ENCODE assay signal across 25 mouse cellular contexts in genomic region chr14:47361418-47361817, GRCm38 (mm10). TPM values are rescaled to one million over a fixed set of nuclear protein-coding genes. Genes with fewer than 3 reads are reported as not detected.
A peak's percentile ranks its signal among the peaks of the same experiment; 100 is the strongest.
DNase-seq lines count a peak whose midpoint lies in the region; ATAC-seq and TF ChIP-seq lines count a peak whose summit lies in the region.
"Had no signal": no experiment of that assay in that cellular context is flagged by ENCODE, and none has a peak within 500 bp of the region (broad histone marks: within the 10 kb centered on the region; RNA-seq: fewer than 3 reads in every experiment).

No protein-coding gene starts in this region.

- DNase-seq in lung, postnatal 0 days (ENCODE audit: low spot score): peak; percentile 32
- DNase-seq in lung, postnatal 25 days (ENCODE audit: low spot score): no peak
- DNase-seq in CH12.LX (ENCODE audit: extremely low read depth): peak; percentile 41
- DNase-seq in natural killer cell, adult 2 months (ENCODE audit: low spot score in 2 of 2): peak; percentile 48 to 65
- DNase-seq in frontal cortex, postnatal 25 days (ENCODE audit: low spot score in 2 of 2): no peak
- DNase-seq in spleen, postnatal 14 days (ENCODE audit: low spot score in 2 of 2): no peak
- DNase-seq: adrenal gland, postnatal 25 days; cerebellum, adult 11-12 months; cerebellum, postnatal 14 days; heart, postnatal 4 days; kidney, adult 9 months; kidney, postnatal 36 days; layer of hippocampus, postnatal 36 days; thymus, postnatal 25 days had no signal

- H3K4me3 ChIP-seq in lung, postnatal 0 days (ENCODE audit: low read depth, low read length): no peak overlapping the region
- no peak overlapping the region for H3K4me3 ChIP-seq in CH12.LX (replicated peaks in 1 of 3; ENCODE audit: low read depth in 2 of 3, low read length in 2 of 3, poor library complexity in 1 of 3)
- H3K4me3 ChIP-seq in neural tube, embryonic 15.5 days (replicated peaks): no peak overlapping the region
- H3K4me3 ChIP-seq: embryonic facial prominence, embryonic 12.5 days; forebrain, embryonic 12.5 days; heart, embryonic 10.5 days; liver, embryonic 15.5 days; midbrain, embryonic 13.5 days; neural tube, embryonic 13.5 days had no signal

- peaks cover 8% of the 10 kb centered on the region; the same call in 1 of the 2 replicates for H3K4me1 ChIP-seq in lung, postnatal 0 days (ENCODE audit: insufficient read depth, low read depth, low read length)
- peaks cover 21 to 42% of the 10 kb centered on the region in 2 experiments for H3K4me1 ChIP-seq in CH12.LX (ENCODE audit: control insufficient read depth in 1 of 2, insufficient read depth in 2 of 2)
- H3K4me1 ChIP-seq in neural tube, embryonic 15.5 days: peaks cover 6% of the 10 kb centered on the region

- H3K79me2 ChIP-seq in CH12.LX (replicated peaks; ENCODE audit: control insufficient read depth, extremely low read depth, insufficient read depth, poor library complexity, severe bottlenecking): no peaks in the 10 kb centered on the region

- WGBS in lung, postnatal 0 days: 61% methylated on average over 2 of the region's 2 CpGs
- WGBS in neural tube, embryonic 15.5 days: 87% methylated on average over 2 of the region's 2 CpGs

- dilution Hi-C loops in CH12.LX (cut with MboI; ENCODE audit: extremely low pct_ligation_motif_present, extremely low pct_unique_long_range_greater_than_20kb, low sequenced_read_pairs): no loop called here

- H3K27me3 ChIP-seq in lung, postnatal 0 days (replicated peaks; ENCODE audit: insufficient read depth, low read length): no peaks in the 10 kb centered on the region
- no peaks in the 10 kb centered on the region for H3K27me3 ChIP-seq in CH12.LX (replicated peaks)
- H3K27me3 ChIP-seq in neural tube, embryonic 15.5 days (replicated peaks): no peaks in the 10 kb centered on the region
- H3K27me3 ChIP-seq: embryonic facial prominence, embryonic 12.5 days; forebrain, embryonic 12.5 days; liver, embryonic 15.5 days; midbrain, embryonic 13.5 days had no signal

- H3K9ac ChIP-seq in lung, postnatal 0 days (replicated peaks; ENCODE audit: low read depth): no peak overlapping the region
- no peak overlapping the region for H3K9ac ChIP-seq in CH12.LX (ENCODE audit: insufficient read depth, low read depth)
- H3K9ac ChIP-seq in neural tube, embryonic 15.5 days (replicated peaks): no peak overlapping the region
- H3K9ac ChIP-seq: embryonic facial prominence, embryonic 12.5 days; forebrain, embryonic 12.5 days; hindbrain, embryonic 14.5 days; liver, embryonic 15.5 days; midbrain, embryonic 13.5 days; neural tube, embryonic 13.5 days had no signal

- ATAC-seq in lung, postnatal 0 days: peak; percentile 60
- 0 out of 2 replicates have a peak, but pooled peaks have one; percentile 11 for ATAC-seq in common myeloid progenitor, adult 5-6 weeks (replicated peaks; ENCODE audit: low read depth, poor library complexity, severe bottlenecking)
- ATAC-seq in neural tube, embryonic 15.5 days (ENCODE audit: low FRiP score): no peak
- ATAC-seq: intestine, embryonic 16.5 days; midbrain, embryonic 13.5 days had no signal

- no peak for TF ChIP-seq RAD21 in CH12.LX (IDR thresholded peaks at IDR 0.05; ENCODE audit: low read depth, low read length)

- H3K9me3 ChIP-seq in lung, postnatal 0 days (ENCODE audit: low read length): no peaks in the 10 kb centered on the region
- no peaks in the 10 kb centered on the region for H3K9me3 ChIP-seq in CH12.LX (replicated peaks; ENCODE audit: low read length)
- no peaks in the 10 kb centered on the region for H3K9me3 ChIP-seq in neural tube, embryonic 15.5 days (replicated peaks)
- H3K9me3 ChIP-seq: embryonic facial prominence, embryonic 12.5 days; forebrain, embryonic 12.5 days; heart, embryonic 10.5 days; liver, embryonic 15.5 days; midbrain, embryonic 13.5 days; neural tube, embryonic 13.5 days had no signal

- H3K36me3 ChIP-seq in lung, postnatal 0 days (ENCODE audit: insufficient read depth, low read length): no peaks in the 10 kb centered on the region
- H3K36me3 ChIP-seq in CH12.LX (replicated peaks in 1 of 2; ENCODE audit: control insufficient read depth in 1 of 2, insufficient read depth in 1 of 2, low read length in 1 of 2): no peaks in the 10 kb centered on the region
- no peaks in the 10 kb centered on the region for H3K36me3 ChIP-seq in neural tube, embryonic 15.5 days
- H3K36me3 ChIP-seq: embryonic facial prominence, embryonic 12.5 days; forebrain, embryonic 12.5 days; heart, embryonic 10.5 days; liver, embryonic 15.5 days; midbrain, embryonic 13.5 days; neural tube, embryonic 13.5 days had no signal

- TF ChIP-seq EP300 in lung, postnatal 0 days (IDR thresholded peaks at IDR 0.05): no peak
- no peak for TF ChIP-seq EP300 in CH12.LX (IDR thresholded peaks at IDR 0.05; ENCODE audit: low read length)

- in situ Hi-C loops in CH12.LX (cut with MboI; ENCODE audit: low pct_ligation_motif_present, low pct_unique_long_range_greater_than_20kb, low sequenced_read_pairs): no loop called here

- no peak overlapping the region for H3K4me2 ChIP-seq in lung, postnatal 0 days (replicated peaks; ENCODE audit: low read depth, low read length)
- 0 out of 2 replicates have a peak overlapping the region, but pooled peaks have one; percentile 5 for H3K4me2 ChIP-seq in CH12.LX (ENCODE audit: insufficient read depth, low read depth, poor library complexity, severe bottlenecking)
- no peak overlapping the region for H3K4me2 ChIP-seq in neural tube, embryonic 15.5 days
- H3K4me2 ChIP-seq: embryonic facial prominence, embryonic 12.5 days; forebrain, embryonic 12.5 days; hindbrain, embryonic 14.5 days; liver, embryonic 15.5 days; midbrain, embryonic 13.5 days; neural tube, embryonic 13.5 days had no signal

- TF ChIP-seq CTCF in lung, postnatal 0 days (IDR thresholded peaks at IDR 0.05): no peak
- TF ChIP-seq CTCF in CH12.LX (conservative IDR thresholded peaks at IDR 0.05 in 1 of 2, IDR thresholded peaks at IDR 0.05 in 1 of 2; ENCODE audit: low read depth in 2 of 2, low read length in 2 of 2): no peak

- no peak for TF ChIP-seq POLR2A in CH12.LX (IDR thresholded peaks at IDR 0.05; ENCODE audit: low read depth, low read length)

- H3K27ac ChIP-seq in lung, postnatal 0 days (ENCODE audit: low read length): no peak overlapping the region
- peak overlapping the region; percentile 36; the same call in 1 of the 2 replicates for H3K27ac ChIP-seq in CH12.LX (ENCODE audit: insufficient read depth, low read depth)
- no peak overlapping the region for H3K27ac ChIP-seq in neural tube, embryonic 15.5 days (replicated peaks)
- H3K27ac ChIP-seq: embryonic facial prominence, embryonic 12.5 days; forebrain, embryonic 12.5 days; heart, embryonic 10.5 days; hindbrain, embryonic 14.5 days; liver, embryonic 15.5 days; midbrain, embryonic 13.5 days; neural tube, embryonic 13.5 days had no signal

TF ChIP-seq in CH12.LX, 34 proteins besides CTCF, POLR2A, EP300 and RAD21:
- no peak for TF ChIP-seq KAT2A (IDR thresholded peaks at IDR 0.05; ENCODE audit: insufficient replicate concordance, low read length)
- TF ChIP-seq MAX (IDR thresholded peaks at IDR 0.05; ENCODE audit: low read length): no peak; the same call in 1 of the 2 replicates
- TF ChIP-seq NRF1 (IDR thresholded peaks at IDR 0.05; ENCODE audit: low read depth, low read length): no peak
- TF ChIP-seq BHLHE40 (IDR thresholded peaks at IDR 0.05; ENCODE audit: low read depth, low read length): no peak
- no peak for TF ChIP-seq MXI1 (IDR thresholded peaks at IDR 0.05; ENCODE audit: low read depth, low read length)
- no peak for TF ChIP-seq CHD1 (IDR thresholded peaks at IDR 0.05; ENCODE audit: low read depth, low read length)
- TF ChIP-seq SIN3A (IDR thresholded peaks at IDR 0.05; ENCODE audit: low read length): no peak

RNA-seq across cellular contexts. Expression of gene Lgals3, which starts 6.1 kb away (rescaled TPM):
- 332 and 359 TPM in 2 replicates for polyA plus RNA-seq in lung, postnatal 0 days (2015; fragmentation: Nextera tagmentation; extraction: Ambion mirVana)
- total RNA-seq in CH12.LX (2012; rRNA removed) (1.3 and 1.8 TPM in 2 replicates), CH12.LX (2014; rRNA removed) (not detected in 2 replicates)
- polyA plus RNA-seq in CH12.LX (2012; ENCODE audit: insufficient read length, low read depth): 0.29 and 0.30 TPM in 2 replicates
- total RNA-seq in common myeloid progenitor, adult 5-6 weeks (2017): 1.2 and 5.7 TPM in 2 replicates
- polyA plus RNA-seq in neural tube, embryonic 15.5 days (2015; fragmentation: Nextera tagmentation; extraction: Ambion mirVana): 5.0 and 9.7 TPM in 2 replicates

RNA-seq across cellular contexts. Expression of gene Dlgap5, which starts 56.8 kb away (rescaled TPM):
- 2.0 and 2.3 TPM in 2 replicates for polyA plus RNA-seq in lung, postnatal 0 days (2015; fragmentation: Nextera tagmentation; extraction: Ambion mirVana)
- total RNA-seq in CH12.LX (2012; rRNA removed): 48.9 and 50.8 TPM in 2 replicates
- total RNA-seq in CH12.LX (2014; rRNA removed): 53.5 and 59.9 TPM in 2 replicates
- 57.0 and 62.9 TPM in 2 replicates for polyA plus RNA-seq in CH12.LX (2012; ENCODE audit: insufficient read length, low read depth)
- total RNA-seq in common myeloid progenitor, adult 5-6 weeks (2017): 67.0 and 68.4 TPM in 2 replicates
- 4.4 and 15.3 TPM in 2 replicates for polyA plus RNA-seq in neural tube, embryonic 15.5 days (2015; fragmentation: Nextera tagmentation; extraction: Ambion mirVana)
- total RNA-seq: gastrocnemius, adult 8-10 months had no signal

Comparison
In these comparisons a context has a peak if more than half of its experiments do, and no peak if none do; other contexts are left out.
1. DNase-seq: peak in lung, postnatal 0 days (single experiment), CH12.LX (single experiment) and natural killer cell, adult 2 months (2 of 2); none in lung, postnatal 25 days (single experiment), frontal cortex, postnatal 25 days (0 of 2) and spleen, postnatal 14 days (0 of 2).
2. RNA of gene Lgals3, which starts 6.1 kb away (polyA plus RNA-seq): 332 to 359 TPM in lung, postnatal 0 days; 5.0 to 9.7 TPM in neural tube, embryonic 15.5 days and 0.29 to 0.30 TPM in CH12.LX; every median in the first group is over 10 times any median in the second.